Mouse (Mus musculus) ES-Bruce4 (cell line): ENCODE results near the gene Lasp1. TPM values are rescaled to one million over a fixed set of nuclear protein-coding genes. Genes with fewer than 3 reads are reported as not detected.
A peak's percentile ranks its signal among the peaks of the same experiment; 100 is the strongest.

Source experiments
- H3K27ac ChIP-seq: 2 replicates; pipeline ENCODE4 v1.5.1; 2012; ENCODE audit warnings: low read length, inconsistent platforms; ENCODE audit not compliant: insufficient read depth
- H3K27me3 ChIP-seq: 2 replicates; pipeline ENCODE4 v1.6.1; 2012; ENCODE audit warnings: mild to moderate bottlenecking, low read length, inconsistent platforms; ENCODE audit not compliant: control insufficient read depth, poor library complexity, insufficient read depth, severe bottlenecking
- H3K36me3 ChIP-seq: 2 replicates; pipeline ENCODE4 v1.6.1; 2012; ENCODE audit warnings: inconsistent platforms, mild to moderate bottlenecking, low read length, moderate library complexity; ENCODE audit not compliant: control insufficient read depth, poor library complexity, insufficient read depth, severe bottlenecking
- H3K4me1 ChIP-seq: one replicate; pipeline ENCODE4 v1.8.1; 2011; ENCODE audit warnings: low read length; ENCODE audit not compliant: control insufficient read depth, insufficient read depth
- H3K4me3 ChIP-seq: 2 replicates; pipeline ENCODE4 v1.5.1; 2011; ENCODE audit warnings: low read depth, mild to moderate bottlenecking, low read length
- H3K9ac ChIP-seq: 2 replicates; pipeline ENCODE4 v1.6.1; 2012; ENCODE audit warnings: low read depth, mild to moderate bottlenecking, inconsistent platforms; ENCODE audit not compliant: poor library complexity, severe bottlenecking
- H3K9me3 ChIP-seq: replicated peaks from 2 replicates; pipeline ENCODE4 v1.6.1; 2012; ENCODE audit warnings: mild to moderate bottlenecking, low read length, inconsistent platforms; ENCODE audit not compliant: control insufficient read depth, poor library complexity, insufficient read depth, severe bottlenecking
- CTCF ChIP-seq: IDR thresholded peaks from one replicate; pipeline ENCODE4 v1.8.1; 2011; ENCODE audit warnings: low read depth, low read length
- EP300 ChIP-seq: IDR thresholded peaks from 2 replicates; pipeline ENCODE4 v1.6.1; 2011; ENCODE audit warnings: low read depth, low read length; ENCODE audit not compliant: insufficient read depth
- POLR2A ChIP-seq: IDR thresholded peaks from one replicate; pipeline ENCODE4 v1.8.1; 2011; ENCODE audit warnings: low read length; ENCODE audit not compliant: insufficient read depth
- polyA plus RNA-seq: library from polyadenylated mRNA; stranded (reverse); fragments of >200 nt; gene quantifications from 2 replicates; pipeline ENCODE4 v1.2.4, GENCODE M21; 2011; ENCODE audit warnings: low read depth; ENCODE audit not compliant: missing spikeins, insufficient read depth, insufficient read length

Gene Lasp1
- polyA plus RNA-seq, 1 experiment, result 231 TPM

- H3K36me3 ChIP-seq, result peaks cover 25% of the 10 kb centered on the region
- TF ChIP-seq POLR2A (no peak), EP300 (no peak), CTCF (no peak)
These were observed 13.0 kb downstream of the Lasp1 start for GRCm38 (mm10) chr11:97811569-97812362.

GRCm38 (mm10) chr11:97812491-97812921, 13.7 kb downstream of the Lasp1 start:
- Histone ChIP-seq H3K9ac (no peak overlapping the region), H3K36me3 (peaks cover 19% of the 10 kb centered on the region), H3K4me1 (peaks cover 42% of the 10 kb centered on the region), H3K9me3 (no peaks in the 10 kb centered on the region), H3K27ac (0 out of 2 replicates have a peak overlapping the region, but pooled peaks have one; percentile 16), H3K27me3 (no peaks in the 10 kb centered on the region), H3K4me3 (no peak overlapping the region)
- TF ChIP-seq POLR2A, result no peak

More at GRCm38 (mm10) chr11:97811569-97812362, 13.0 kb downstream of the Lasp1 start:
- H3K27me3 ChIP-seq, result no peaks in the 10 kb centered on the region
- H3K4me1 ChIP-seq, result peaks cover 43% of the 10 kb centered on the region
- H3K27ac ChIP-seq, result peak overlapping the region; percentile 16; the same call in 1 of the 2 replicates
- no peaks in the 10 kb centered on the region for H3K9me3 ChIP-seq
- no peak overlapping the region for H3K9ac ChIP-seq
- H3K4me3 ChIP-seq, result no peak overlapping the region

- H3K4me1 ChIP-seq, result peaks cover 39% of the 10 kb centered on the region
- peaks cover 17% of the 10 kb centered on the region for H3K36me3 ChIP-seq
- no peak overlapping the region for H3K9ac ChIP-seq
- H3K9me3 ChIP-seq, result no peaks in the 10 kb centered on the region
- H3K27me3 ChIP-seq, result no peaks in the 10 kb centered on the region
- H3K4me3 ChIP-seq, result no peak overlapping the region
- no peak overlapping the region for H3K27ac ChIP-seq
- no peak for TF ChIP-seq CTCF
- 0 out of 2 replicates have a peak, but pooled peaks have one; percentile 61 for TF ChIP-seq EP300
- TF ChIP-seq POLR2A, result no peak
These were observed 14.3 kb downstream of the Lasp1 start for GRCm38 (mm10) chr11:97813085-97813484.

- no peaks in the 10 kb centered on the region for H3K27me3 ChIP-seq
- TF ChIP-seq CTCF, result no peak
- TF ChIP-seq POLR2A, result no peak
- TF ChIP-seq EP300, result no peak
- H3K9ac ChIP-seq, result no peak overlapping the region
- H3K27ac ChIP-seq, result 0 out of 2 replicates have a peak overlapping the region, but pooled peaks have one; percentile 7
- peaks cover 33% of the 10 kb centered on the region for H3K4me1 ChIP-seq
- peaks cover 14% of the 10 kb centered on the region for H3K36me3 ChIP-seq
- no peak overlapping the region for H3K4me3 ChIP-seq
- H3K9me3 ChIP-seq, result no peaks in the 10 kb centered on the region
These were observed 15.1 kb downstream of the Lasp1 start for GRCm38 (mm10) chr11:97813746-97814515.

GRCm38 (mm10) chr11:97815736-97816135, 16.9 kb downstream of the Lasp1 start:
- Histone ChIP-seq H3K9me3 (no peaks in the 10 kb centered on the region), H3K4me1 (peaks cover 27% of the 10 kb centered on the region), H3K36me3 (peaks cover 14% of the 10 kb centered on the region; the same call in 1 of the 2 replicates), H3K27me3 (no peaks in the 10 kb centered on the region), H3K4me3 (no peak overlapping the region), H3K27ac (peak overlapping the region; percentile 55), H3K9ac (peak overlapping the region; percentile 26; the same call in 1 of the 2 replicates)
- TF ChIP-seq CTCF, result no peak
- 0 out of 2 replicates have a peak, but pooled peaks have one; percentile 42 for TF ChIP-seq EP300

GRCm38 (mm10) chr11:97816176-97816575, 17.4 kb downstream of the Lasp1 start:
- Histone ChIP-seq H3K4me3 (no peak overlapping the region), H3K4me1 (peaks cover 25% of the 10 kb centered on the region), H3K9ac (no peak overlapping the region), H3K27me3 (no peaks in the 10 kb centered on the region), H3K27ac (peak overlapping the region; percentile 55), H3K36me3 (peaks cover 18% of the 10 kb centered on the region; the same call in 1 of the 2 replicates), H3K9me3 (no peaks in the 10 kb centered on the region)
- no peak for TF ChIP-seq CTCF
- no peak for TF ChIP-seq POLR2A
